Comparison of ENCODE assay signal across 8 mouse cellular contexts in the genomic region with DNA sequence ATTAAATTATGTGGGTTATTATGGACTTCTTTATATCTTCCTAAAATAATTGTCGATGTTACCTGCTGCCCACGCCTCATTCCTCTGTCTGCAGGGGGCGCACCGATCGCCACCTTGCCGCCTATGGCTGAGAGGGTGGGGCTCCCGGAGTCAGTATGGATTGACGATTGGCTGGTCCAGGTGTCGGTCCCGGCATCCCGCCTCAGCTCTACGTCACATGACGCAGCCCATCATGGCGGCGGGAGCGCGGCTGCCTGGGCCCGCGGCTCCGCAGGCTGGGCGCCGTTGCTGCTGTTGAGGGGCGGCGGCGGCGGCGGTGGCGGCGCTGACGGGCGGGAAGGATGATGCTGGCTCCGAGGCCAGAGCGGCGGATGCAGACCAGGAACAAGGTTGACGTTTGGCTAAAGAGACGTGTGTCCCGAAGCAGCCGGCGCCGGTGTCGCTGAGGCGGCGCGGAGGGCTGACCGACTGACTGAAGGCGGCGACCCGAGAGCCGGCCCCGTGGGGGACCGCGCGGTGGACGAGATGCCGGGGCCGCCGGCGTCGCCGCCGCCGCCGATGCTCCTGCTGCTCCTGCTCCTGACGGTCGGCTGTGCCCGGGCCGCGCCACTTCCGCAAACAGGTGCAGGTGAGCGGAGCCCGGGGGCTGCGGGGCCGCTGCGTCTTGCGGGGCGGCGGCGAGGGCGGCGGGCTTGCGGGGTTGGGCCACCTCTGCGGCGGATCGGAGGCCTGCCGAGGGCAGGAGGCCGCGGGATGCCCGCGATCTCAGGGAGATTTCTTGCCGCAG. TPM values are rescaled to one million over a fixed set of nuclear protein-coding genes. Genes with fewer than 3 reads are reported as not detected.
DNase-seq lines count a peak whose midpoint lies in the region; ATAC-seq lines count a peak whose summit lies in the region.

Gene Lmtk2, plus strand, starts transcription at position 288 of the 787 bp plus-strand sequence.

- under 1% methylated on average over 69 of the region's 90 CpGs for WGBS in hindbrain, embryonic 11.5 days

- DNase-seq in MN1 (ENCODE audit: low spot score) = peak; percentile 98
- DNase-seq in cerebellum, adult 9-10 months = peak; percentile 98
- peak; percentile 94 to 99 for DNase-seq in frontal cortex, adult 2 months (ENCODE audit: extremely low spot score in 1 of 2, low spot score in 1 of 2)
- DNase-seq in hindbrain, embryonic 11.5 days (ENCODE audit: low spot score) = peak; percentile 94
- DNase-seq in layer of hippocampus, postnatal 10 days (ENCODE audit: low spot score in 2 of 2) = peak; percentile 97 to 98
- DNase-seq in lung, postnatal 10 days = peak; percentile 97
- peak; percentile 96 for DNase-seq in ovary, postnatal 36 days (ENCODE audit: low spot score)
- DNase-seq in thymus, postnatal 25 days = peak; percentile 97

- peak within 1 kb of the TSS; percentile 99 for H3K4me3 ChIP-seq in hindbrain, embryonic 11.5 days (ENCODE audit: low read depth, low read length)

- no peaks in the 10 kb centered on the region for H3K9me3 ChIP-seq in hindbrain, embryonic 11.5 days (ENCODE audit: control insufficient read depth, low read length)

- H3K27me3 ChIP-seq in hindbrain, embryonic 11.5 days (ENCODE audit: control insufficient read depth, insufficient read depth, low read length) = no peaks in the 10 kb centered on the region

- peak; percentile 100 for ATAC-seq in hindbrain, embryonic 11.5 days (ENCODE audit: low FRiP score)

- no peaks in the 10 kb centered on the region for H3K4me1 ChIP-seq in hindbrain, embryonic 11.5 days (replicated peaks; ENCODE audit: control insufficient read depth, insufficient read depth, low read length)

- H3K27ac ChIP-seq in hindbrain, embryonic 11.5 days (ENCODE audit: low read depth, low read length) = peak within 1 kb of the TSS; percentile 90

- H3K9ac ChIP-seq in hindbrain, embryonic 11.5 days (ENCODE audit: low read depth, low read length) = peak within 1 kb of the TSS; percentile 91

- no peaks in the 10 kb centered on the region for H3K36me3 ChIP-seq in hindbrain, embryonic 11.5 days (ENCODE audit: control insufficient read depth, insufficient read depth, low read length)

- H3K4me2 ChIP-seq in hindbrain, embryonic 11.5 days (replicated peaks; ENCODE audit: low read depth, low read length) = peak within 1 kb of the TSS; percentile 74

RNA-seq across cellular contexts. Expression of gene Lmtk2, which starts in this region (rescaled TPM):
- polyA plus RNA-seq in frontal cortex, adult 2 months (2012; rRNA removed) = 57.8 and 60.6 TPM in 2 replicates
- polyA plus RNA-seq in hindbrain, embryonic 11.5 days (2014; fragmentation: Nextera tagmentation; extraction: Ambion mirVana) = 5.6 and 5.8 TPM in 2 replicates
- 10 to 100 TPM; 83.0 to 91.0 TPM for total RNA-seq in layer of hippocampus, postnatal 10 days (2021)

Comparison
In these comparisons a context has a peak if more than half of its experiments do, and no peak if none do; other contexts are left out.
1. Peak in every context shown above with its lines: DNase-seq, ATAC-seq, H3K4me3 ChIP-seq and H3K27ac ChIP-seq.